Mouse (Mus musculus): ENCODE measurements around the gene Rapgef4.

DNA sequence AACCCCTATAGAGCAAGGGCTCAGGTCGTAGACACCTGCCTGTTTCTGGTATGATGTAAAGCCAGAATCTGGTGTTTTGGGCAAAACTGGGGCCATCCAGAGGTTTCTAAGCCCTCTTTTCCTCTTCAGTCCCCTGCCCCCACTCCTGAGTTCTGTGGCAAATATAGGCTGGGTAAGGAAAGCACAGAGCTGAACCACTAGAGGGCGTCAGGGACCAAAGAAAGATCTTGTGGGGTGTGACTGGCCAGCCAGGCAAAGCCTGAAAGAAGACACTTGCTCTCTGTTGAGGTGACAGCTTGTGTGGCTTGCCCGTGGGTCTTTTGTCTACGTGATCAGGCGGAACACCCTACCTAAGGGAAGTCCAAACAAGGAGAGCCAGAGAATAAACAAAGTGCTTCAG, 222.6 kb downstream of the Rapgef4 start:
- TF ChIP-seq CTCF (IDR thresholded peaks at IDR 0.05; ENCODE audit: insufficient read depth, low read depth, low read length) (peak; percentile 59; the same call in 1 of the 2 replicates), POLR2A (IDR thresholded peaks at IDR 0.05; ENCODE audit: insufficient read depth, low read depth, low read length) (no peak)

All from olfactory bulb, adult 2 months (tissue).